Mouse (Mus musculus) lung, postnatal 0 days (tissue): ENCODE results near the gene Gm43302. TPM values are rescaled to one million over a fixed set of nuclear protein-coding genes. Genes with fewer than 3 reads are reported as not detected.
A peak's percentile ranks its signal among the peaks of the same experiment; 100 is the strongest.
"Not testable (repeated sequence)": the region's sequence is repeated elsewhere in the genome, so short reads cannot be mapped to it uniquely, and the experiment has no call there.

ENCODE experiments used
- ATAC-seq: fragments of 200-750 bp; cut with Nextera tagmentation; 2 replicates; pipeline ENCODE4 v1.8.0; 2017; ENCODE audit warnings: moderate library complexity
- DNase-seq: peaks from one replicate; pipeline ENCODE4 v3.0.0-alpha.2; 2016; ENCODE audit warnings: low spot score
- H3K27ac ChIP-seq: fragments of 300-500 bp; sonication (generic); 2 replicates; pipeline ENCODE4 v1.5.1; 2014; ENCODE audit warnings: antibody characterized with exemption, mild to moderate bottlenecking, low read length, mixed read lengths
- H3K27me3 ChIP-seq: fragments of 300-500 bp; sonication (generic); replicated peaks from 2 replicates; pipeline ENCODE4 v1.6.1; 2014; ENCODE audit warnings: low read length, mixed read lengths; ENCODE audit not compliant: insufficient read depth
- H3K36me3 ChIP-seq: fragments of 300-500 bp; sonication (generic); 2 replicates; pipeline ENCODE4 v1.6.1; 2014; ENCODE audit warnings: low read length, mixed read lengths; ENCODE audit not compliant: insufficient read depth
- H3K4me1 ChIP-seq: fragments of 300-500 bp; sonication (generic); 2 replicates; pipeline ENCODE4 v1.6.1; 2014; ENCODE audit warnings: antibody characterized with exemption, low read depth, low read length, mixed read lengths; ENCODE audit not compliant: insufficient read depth
- H3K4me2 ChIP-seq: fragments of 300-500 bp; sonication (generic); replicated peaks from 2 replicates; pipeline ENCODE4 v1.6.1; 2014; ENCODE audit warnings: low read depth, mild to moderate bottlenecking, low read length, moderate library complexity, mixed read lengths
- H3K4me3 ChIP-seq: fragments of 300-500 bp; sonication (generic); 2 replicates; pipeline ENCODE4 v1.5.1; 2014; ENCODE audit warnings: low read depth, low read length
- H3K9ac ChIP-seq: fragments of 300-500 bp; sonication (generic); replicated peaks from 2 replicates; pipeline ENCODE4 v1.6.1; 2014; ENCODE audit warnings: low read depth, mild to moderate bottlenecking
- H3K9me3 ChIP-seq: fragments of 300-500 bp; sonication (generic); 2 replicates; pipeline ENCODE4 v1.6.1; 2016; ENCODE audit warnings: low read length, mixed read lengths
- CTCF ChIP-seq: IDR thresholded peaks from 2 replicates; pipeline ENCODE4 v1.5.1; 2016; ENCODE audit warnings: antibody characterized with exemption, mild to moderate bottlenecking
- EP300 ChIP-seq: IDR thresholded peaks from 2 replicates; pipeline ENCODE4 v1.6.1; 2016; ENCODE audit warnings: antibody characterized with exemption, mild to moderate bottlenecking, control low read depth
- WGBS: fragments of 180-500 bp; shearing (Covaris S2); extraction: QIAGEN DNeasy Blood & Tissue Kit; methylation state at CpG from one replicate; pipeline ENCODE4 v1.1.7; 2014; 5-methylcytosine and 5-hydroxymethylcytosine counted together
- polyA plus RNA-seq: library from polyadenylated mRNA; unstranded; fragments of >200 nt; fragmentation: Nextera tagmentation; extraction: Ambion mirVana; gene quantifications from 2 replicates; pipeline ENCODE4 v1.2.1, GENCODE M21; 2015

The Gm43302 gene
- polyA plus RNA-seq, 1 experiment from 2014 or later = 0.07 TPM

- no peak for TF ChIP-seq EP300
- TF ChIP-seq CTCF = no peak; the same call in 1 of the 2 replicates
- Histone ChIP-seq H3K4me1 (no peaks in the 10 kb centered on the region), H3K4me3 (no peak overlapping the region), H3K36me3 (no peaks in the 10 kb centered on the region), H3K9ac (no peak overlapping the region), H3K9me3 (no peaks in the 10 kb centered on the region), H3K4me2 (no peak overlapping the region), H3K27ac (no peak overlapping the region), H3K27me3 (no peaks in the 10 kb centered on the region)
- ATAC-seq = no peak
- no peak for DNase-seq
Measured at GRCm38 (mm10) chr5:105252491-105252890, 41.0 kb downstream of the Gm43302 start.

DNA sequence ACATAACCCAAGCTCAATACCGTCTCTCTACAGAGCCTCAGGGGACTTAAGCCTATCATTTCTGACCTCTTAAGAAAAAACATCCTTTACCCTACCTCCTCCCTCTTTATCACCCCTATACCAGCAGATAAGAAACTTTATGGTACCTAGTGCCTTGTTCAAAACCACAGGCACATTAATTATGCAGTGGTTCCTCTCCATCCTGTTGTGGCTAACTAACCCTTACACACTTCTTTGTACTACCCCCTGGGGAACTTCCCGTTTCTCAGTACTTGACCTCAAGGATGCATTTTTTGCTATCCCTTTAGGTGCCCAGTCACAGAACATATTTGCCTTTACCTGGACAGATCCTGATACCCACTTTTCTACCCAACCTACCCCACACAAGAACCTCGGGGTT, 48.8 kb downstream of the Gm43302 start:
- not testable (repeated sequence) for H3K27me3 ChIP-seq, DNase-seq, ATAC-seq, H3K4me3 ChIP-seq, H3K9me3 ChIP-seq, H3K9ac ChIP-seq, H3K36me3 ChIP-seq, H3K4me2 ChIP-seq, H3K27ac ChIP-seq, H3K4me1 ChIP-seq
- 77% methylated on average over 3 of the region's 3 CpGs for WGBS

GRCm38 (mm10) chr5:105240982-105241381, 52.5 kb downstream of the Gm43302 start:
- not testable (repeated sequence) for H3K4me3 ChIP-seq, H3K4me2 ChIP-seq, H3K27me3 ChIP-seq, H3K36me3 ChIP-seq, DNase-seq, H3K27ac ChIP-seq, H3K9ac ChIP-seq, H3K4me1 ChIP-seq, H3K9me3 ChIP-seq, ATAC-seq
- WGBS = 64% methylated on average over 5 of the region's 5 CpGs

- not testable (repeated sequence) for H3K9ac ChIP-seq, H3K36me3 ChIP-seq, H3K27me3 ChIP-seq, H3K4me2 ChIP-seq, H3K4me3 ChIP-seq, H3K9me3 ChIP-seq, H3K4me1 ChIP-seq, H3K27ac ChIP-seq
- ATAC-seq (peak; percentile 95), DNase-seq (peak; percentile 62)
Measured at GRCm38 (mm10) chr5:105239483-105240047, 53.9 kb downstream of the Gm43302 start, which contains the start of gene Gbp10. Gbp10 (minus strand) TSS chr5:105239533.

DNA sequence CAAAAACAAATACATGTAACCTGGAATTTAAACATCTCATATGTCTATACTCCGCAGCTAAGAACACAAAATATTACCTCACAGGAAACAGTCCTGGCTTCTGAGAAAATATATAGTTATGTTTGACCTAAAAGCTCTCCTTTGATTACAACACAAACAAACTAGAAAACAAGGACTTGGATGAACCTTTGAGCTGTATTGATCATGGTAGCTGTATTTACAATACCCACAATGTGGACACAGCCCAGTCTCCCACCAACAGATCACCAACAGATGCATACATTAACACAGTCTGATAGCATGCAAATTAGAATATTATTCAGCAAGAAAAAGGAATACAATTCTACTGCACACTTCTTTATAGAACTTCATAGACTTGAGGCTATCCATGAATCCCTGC, 55.1 kb downstream of the Gm43302 start:
- not testable (repeated sequence) for H3K4me2 ChIP-seq, ATAC-seq, H3K9ac ChIP-seq, H3K9me3 ChIP-seq, H3K4me1 ChIP-seq, H3K27me3 ChIP-seq, H3K27ac ChIP-seq, H3K36me3 ChIP-seq, DNase-seq, H3K4me3 ChIP-seq
- 71% methylated on average over 1 of the region's 1 CpGs for WGBS

GRCm38 (mm10) chr5:105236040-105236439, 57.5 kb downstream of the Gm43302 start:
- not testable (repeated sequence) for DNase-seq, ATAC-seq, H3K4me2 ChIP-seq, H3K27ac ChIP-seq, H3K9ac ChIP-seq, H3K36me3 ChIP-seq, H3K4me1 ChIP-seq, H3K27me3 ChIP-seq, H3K9me3 ChIP-seq, H3K4me3 ChIP-seq
- WGBS = 83% methylated on average over 3 of the region's 3 CpGs

DNA sequence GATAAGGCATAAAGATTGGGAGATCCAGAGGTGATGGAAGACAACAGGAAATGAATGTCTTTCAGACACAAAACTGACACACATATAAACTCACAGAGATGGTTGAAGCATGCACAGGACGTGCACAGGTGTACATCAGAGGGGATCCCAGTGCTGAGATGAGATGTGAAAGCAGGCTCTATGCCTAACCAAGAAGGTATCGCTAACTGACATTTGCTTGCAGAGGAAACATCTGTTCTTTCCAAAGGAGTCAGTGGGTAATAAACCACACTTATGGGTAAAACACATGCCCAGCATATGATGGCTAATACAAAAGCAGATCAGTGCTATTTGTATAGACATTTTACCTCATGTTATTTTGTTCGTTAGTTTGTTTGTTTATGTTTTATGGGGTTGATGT, 84.5 kb downstream of the Gm43302 start:
- ATAC-seq = not testable (repeated sequence)

DNA sequence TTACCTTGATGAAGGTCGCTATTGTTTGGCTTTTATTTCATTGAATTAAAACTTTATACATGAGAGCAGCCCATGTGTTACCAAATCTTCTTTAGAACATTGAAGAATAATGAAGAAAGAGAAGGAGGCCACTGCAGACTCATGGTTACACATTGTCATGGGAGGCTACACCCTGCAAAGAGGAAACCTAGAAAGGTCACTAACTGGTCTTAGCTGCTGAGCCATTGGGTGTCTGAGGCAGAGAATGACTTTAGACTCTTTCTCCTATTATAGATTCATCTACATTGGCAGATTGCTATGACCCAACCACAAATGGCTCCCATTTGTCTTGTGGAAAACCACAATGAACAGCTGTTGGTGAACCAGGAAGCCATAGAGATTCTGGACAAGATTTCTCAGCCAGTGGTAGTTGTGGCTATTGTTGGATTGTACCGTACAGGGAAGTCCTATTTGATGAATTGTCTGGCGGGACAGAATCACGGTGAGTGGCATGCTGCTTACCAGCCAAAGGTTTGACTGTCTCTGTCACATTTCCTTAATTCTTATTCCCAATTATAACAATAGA, 92.6 kb downstream of the Gm43302 start:
- not testable (repeated sequence) for H3K9ac ChIP-seq, H3K4me1 ChIP-seq, H3K36me3 ChIP-seq, H3K4me3 ChIP-seq, ATAC-seq, H3K9me3 ChIP-seq, H3K27me3 ChIP-seq, DNase-seq, H3K27ac ChIP-seq, H3K4me2 ChIP-seq
- 70% methylated on average over 4 of the region's 4 CpGs for WGBS

More for the DNA sequence above, 84.5 kb downstream of the Gm43302 start:
- not testable (repeated sequence) for H3K4me2 ChIP-seq, H3K4me3 ChIP-seq, H3K9ac ChIP-seq, H3K27ac ChIP-seq, H3K9me3 ChIP-seq, H3K27me3 ChIP-seq, H3K36me3 ChIP-seq, H3K4me1 ChIP-seq, DNase-seq
- WGBS = no CpG with 5 or more reads among the region's 3 CpGs

- not testable (repeated sequence) for H3K4me2 ChIP-seq, H3K9me3 ChIP-seq, H3K4me1 ChIP-seq, H3K9ac ChIP-seq, ATAC-seq, H3K4me3 ChIP-seq, H3K27me3 ChIP-seq, H3K36me3 ChIP-seq, H3K27ac ChIP-seq, DNase-seq
- WGBS = 93% methylated on average over 1 of the region's 1 CpGs
Measured at GRCm38 (mm10) chr5:105199149-105199548, 94.3 kb downstream of the Gm43302 start.
